Mouse (Mus musculus) midbrain, embryonic 13.5 days (tissue): ENCODE data around the gene E2f6. TPM values are rescaled to one million over a fixed set of nuclear protein-coding genes. Genes with fewer than 3 reads are reported as not detected.

ENCODE experiments used
- ATAC-seq: fragments of 200-750 bp; cut with Nextera tagmentation; 2 replicates; pipeline ENCODE4 v1.8.0; 2017; ENCODE audit warnings: mild to moderate bottlenecking, moderate TSS enrichment, moderate library complexity
- H3K27ac ChIP-seq: fragments of 300-500 bp; sonication (generic); 2 replicates; pipeline ENCODE4 v1.5.1; 2015; ENCODE audit warnings: inconsistent platforms, mild to moderate bottlenecking, moderate library complexity
- H3K27me3 ChIP-seq: fragments of 300-500 bp; sonication (generic); 2 replicates; pipeline ENCODE4 v1.6.1; 2015; ENCODE audit warnings: mild to moderate bottlenecking, inconsistent platforms
- H3K36me3 ChIP-seq: fragments of 300-500 bp; sonication (generic); 2 replicates; pipeline ENCODE4 v1.6.1; 2015; ENCODE audit warnings: mild to moderate bottlenecking, inconsistent platforms
- H3K4me1 ChIP-seq: fragments of 300-500 bp; sonication (generic); replicated peaks from 2 replicates; pipeline ENCODE4 v1.6.1; 2015; ENCODE audit warnings: inconsistent platforms
- H3K4me2 ChIP-seq: fragments of 300-500 bp; sonication (generic); replicated peaks from 2 replicates; pipeline ENCODE4 v1.6.1; 2015; ENCODE audit warnings: moderate library complexity, mild to moderate bottlenecking, inconsistent platforms
- H3K4me3 ChIP-seq: fragments of 300-500 bp; sonication (generic); replicated peaks from 2 replicates; pipeline ENCODE4 v1.5.1; 2015; ENCODE audit warnings: mild to moderate bottlenecking, inconsistent platforms
- H3K9ac ChIP-seq: fragments of 300-500 bp; sonication (generic); replicated peaks from 2 replicates; pipeline ENCODE4 v1.6.1; 2015; ENCODE audit warnings: mild to moderate bottlenecking, inconsistent platforms
- H3K9me3 ChIP-seq: fragments of 300-500 bp; sonication (generic); 2 replicates; pipeline ENCODE4 v1.6.1; 2016; ENCODE audit warnings: mild to moderate bottlenecking, inconsistent platforms
- WGBS: fragments of 180-500 bp; shearing (Covaris S2); methylation state at CpG from one replicate; pipeline ENCODE4 v1.1.7; 2015; 5-methylcytosine and 5-hydroxymethylcytosine counted together
- polyA plus RNA-seq: library from polyadenylated mRNA; unstranded; fragments of >200 nt; fragmentation: Nextera tagmentation; extraction: Ambion mirVana; gene quantifications from 2 replicates; pipeline ENCODE4 v1.2.1, GENCODE M21; 2015

Gene E2f6
- polyA plus RNA-seq, 1 experiment from 2014 or later, result 49.5 TPM

GRCm38 (mm10) chr12:16831071-16831470, 20.3 kb downstream of the E2f6 start:
- 96% methylated on average over 4 of the region's 4 CpGs for WGBS

GRCm38 (mm10) chr12:16834701-16835100, 23.9 kb downstream of the E2f6 start:
- Histone ChIP-seq H3K36me3 (peaks cover 7% of the 10 kb centered on the region; the same call in 1 of the 2 replicates), H3K4me1 (no peaks in the 10 kb centered on the region), H3K9ac (no peak overlapping the region), H3K4me3 (no peak overlapping the region), H3K9me3 (0 out of 2 replicates have a peak, but pooled peaks cover 7% of the 10 kb centered on the region), H3K4me2 (no peak overlapping the region), H3K27ac (no peak overlapping the region), H3K27me3 (no peaks in the 10 kb centered on the region)
- ATAC-seq, result no peak
- 82% methylated on average over 11 of the region's 11 CpGs for WGBS

More at GRCm38 (mm10) chr12:16831071-16831470, 20.3 kb downstream of the E2f6 start:
- Histone ChIP-seq H3K4me2 (no peak overlapping the region), H3K27me3 (no peaks in the 10 kb centered on the region), H3K9me3 (no peaks in the 10 kb centered on the region), H3K4me3 (no peak overlapping the region), H3K9ac (no peak overlapping the region), H3K27ac (no peak overlapping the region), H3K36me3 (peaks cover 36% of the 10 kb centered on the region), H3K4me1 (no peaks in the 10 kb centered on the region)
- no peak for ATAC-seq

GRCm38 (mm10) chr12:16836188-16836587, 25.4 kb downstream of the E2f6 start:
- WGBS, result 86% methylated on average over 9 of the region's 9 CpGs
- Histone ChIP-seq H3K27ac (no peak overlapping the region), H3K9me3 (0 out of 2 replicates have a peak, but pooled peaks cover 7% of the 10 kb centered on the region), H3K4me2 (no peak overlapping the region), H3K4me1 (no peaks in the 10 kb centered on the region), H3K4me3 (no peak overlapping the region), H3K9ac (no peak overlapping the region), H3K36me3 (no peaks in the 10 kb centered on the region), H3K27me3 (no peaks in the 10 kb centered on the region)
- ATAC-seq, result no peak

- Histone ChIP-seq H3K4me3 (no peak overlapping the region), H3K9ac (no peak overlapping the region), H3K27me3 (no peaks in the 10 kb centered on the region), H3K27ac (no peak overlapping the region), H3K36me3 (no peaks in the 10 kb centered on the region), H3K4me1 (no peaks in the 10 kb centered on the region), H3K9me3 (0 out of 2 replicates have a peak, but pooled peaks cover 7% of the 10 kb centered on the region), H3K4me2 (no peak overlapping the region)
- ATAC-seq, result no peak
- WGBS, result 90% methylated on average over 4 of the region's 4 CpGs
These were observed 27.0 kb downstream of the E2f6 start for GRCm38 (mm10) chr12:16837766-16838165.

- 89% methylated on average over 8 of the region's 8 CpGs for WGBS
- Histone ChIP-seq H3K9ac (no peak overlapping the region), H3K4me2 (no peak overlapping the region), H3K4me1 (no peaks in the 10 kb centered on the region), H3K36me3 (no peaks in the 10 kb centered on the region), H3K27ac (no peak overlapping the region), H3K4me3 (no peak overlapping the region), H3K27me3 (no peaks in the 10 kb centered on the region), H3K9me3 (0 out of 2 replicates have a peak, but pooled peaks cover 7% of the 10 kb centered on the region)
- no peak for ATAC-seq
These were observed 30.3 kb downstream of the E2f6 start for GRCm38 (mm10) chr12:16840842-16841782.

- ATAC-seq, result no peak
These were observed 34.1 kb downstream of the E2f6 start for GRCm38 (mm10) chr12:16844623-16845592.

GRCm38 (mm10) chr12:16847204-16847792, 36.5 kb downstream of the E2f6 start:
- Histone ChIP-seq H3K9me3 (no peaks in the 10 kb centered on the region), H3K9ac (no peak overlapping the region), H3K27ac (no peak overlapping the region), H3K4me1 (peaks cover 8% of the 10 kb centered on the region; the same call in 1 of the 2 replicates), H3K4me3 (no peak overlapping the region), H3K4me2 (no peak overlapping the region), H3K36me3 (no peaks in the 10 kb centered on the region), H3K27me3 (no peaks in the 10 kb centered on the region)
- ATAC-seq, result no peak
- 92% methylated on average over 4 of the region's 4 CpGs for WGBS

More at GRCm38 (mm10) chr12:16844623-16845592, 34.1 kb downstream of the E2f6 start:
- no peak overlapping the region for H3K4me3 ChIP-seq
- no peaks in the 10 kb centered on the region for H3K9me3 ChIP-seq
- no peak overlapping the region for H3K27ac ChIP-seq
- H3K36me3 ChIP-seq, result no peaks in the 10 kb centered on the region
- no peak overlapping the region for H3K4me2 ChIP-seq
- H3K9ac ChIP-seq, result no peak overlapping the region
- 69% methylated on average over 14 of the region's 14 CpGs for WGBS
- no peaks in the 10 kb centered on the region for H3K27me3 ChIP-seq
- H3K4me1 ChIP-seq, result no peaks in the 10 kb centered on the region

- H3K36me3 ChIP-seq, result no peaks in the 10 kb centered on the region
These were observed 37.7 kb downstream of the E2f6 start for GRCm38 (mm10) chr12:16848501-16848900.

GRCm38 (mm10) chr12:16849821-16850220, 39.1 kb downstream of the E2f6 start:
- no peak for ATAC-seq
- Histone ChIP-seq H3K4me3 (no peak overlapping the region), H3K4me1 (peaks cover 13% of the 10 kb centered on the region; the same call in 1 of the 2 replicates), H3K4me2 (no peak overlapping the region), H3K27ac (no peak overlapping the region), H3K36me3 (no peaks in the 10 kb centered on the region), H3K27me3 (no peaks in the 10 kb centered on the region), H3K9me3 (no peaks in the 10 kb centered on the region), H3K9ac (no peak overlapping the region)
- 78% methylated on average over 2 of the region's 2 CpGs for WGBS

More at GRCm38 (mm10) chr12:16848501-16848900, 37.7 kb downstream of the E2f6 start:
- no peak for ATAC-seq
- H3K4me3 ChIP-seq, result no peak overlapping the region
- H3K9me3 ChIP-seq, result no peaks in the 10 kb centered on the region
- no peak overlapping the region for H3K4me2 ChIP-seq
- 86% methylated on average over 2 of the region's 2 CpGs for WGBS
- H3K27ac ChIP-seq, result no peak overlapping the region
- no peaks in the 10 kb centered on the region for H3K27me3 ChIP-seq
- peaks cover 8% of the 10 kb centered on the region; the same call in 1 of the 2 replicates for H3K4me1 ChIP-seq
- no peak overlapping the region for H3K9ac ChIP-seq

- ATAC-seq, result no peak
- H3K4me3 ChIP-seq, result no peak overlapping the region
These were observed 39.9 kb downstream of the E2f6 start for GRCm38 (mm10) chr12:16850431-16851375.

More at GRCm38 (mm10) chr12:16850431-16851375, 39.9 kb downstream of the E2f6 start:
- no peaks in the 10 kb centered on the region for H3K27me3 ChIP-seq
- H3K9me3 ChIP-seq, result no peaks in the 10 kb centered on the region
- 48% methylated on average over 16 of the region's 16 CpGs for WGBS
- no peak overlapping the region for H3K27ac ChIP-seq
- peaks cover 16% of the 10 kb centered on the region for H3K4me1 ChIP-seq
- no peak overlapping the region for H3K4me2 ChIP-seq
- no peaks in the 10 kb centered on the region for H3K36me3 ChIP-seq
- no peak overlapping the region for H3K9ac ChIP-seq
